Comparison of ENCODE assay signal across 9 mouse cellular contexts in genomic region chr5:120849601-120850136, GRCm38 (mm10). TPM values are rescaled to one million over a fixed set of nuclear protein-coding genes. Genes with fewer than 3 reads are reported as not detected.
DNase-seq lines count a peak whose midpoint lies in the region; ATAC-seq and TF ChIP-seq lines count a peak whose summit lies in the region.
"Had no signal": no experiment of that assay in that cellular context is flagged by ENCODE, and none has a peak within 500 bp of the region (broad histone marks: within the 10 kb centered on the region; RNA-seq: fewer than 3 reads in every experiment).

No protein-coding gene starts in this region.

- peaks cover 6% of the 10 kb centered on the region; the same call in 1 of the 2 replicates for H3K9me3 ChIP-seq in hindbrain, postnatal 0 days (ENCODE audit: low read length)
- H3K9me3 ChIP-seq in hindbrain, embryonic 13.5 days, result peaks cover 13% of the 10 kb centered on the region
- peaks cover 7% of the 10 kb centered on the region; the same call in 1 of the 2 replicates for H3K9me3 ChIP-seq in hindbrain, embryonic 12.5 days (replicated peaks)

- H3K36me3 ChIP-seq in hindbrain, postnatal 0 days (ENCODE audit: insufficient read depth, low read length), result no peaks in the 10 kb centered on the region
- no peaks in the 10 kb centered on the region for H3K36me3 ChIP-seq in hindbrain, embryonic 13.5 days
- no peaks in the 10 kb centered on the region for H3K36me3 ChIP-seq in hindbrain, embryonic 12.5 days
- H3K36me3 ChIP-seq: heart, embryonic 13.5 days had no signal

- ATAC-seq in hindbrain, postnatal 0 days, result no peak
- ATAC-seq in hindbrain, embryonic 13.5 days (ENCODE audit: low FRiP score), result no peak
- ATAC-seq in megakaryocyte-erythroid progenitor cell, adult 5-6 weeks (replicated peaks; ENCODE audit: low FRiP score, low TSS enrichment, poor library complexity, severe bottlenecking), result peak; percentile 74; the same call in 1 of the 2 replicates
- no peak for ATAC-seq in hindbrain, embryonic 12.5 days (ENCODE audit: low FRiP score)

- H3K27ac ChIP-seq in hindbrain, postnatal 0 days, result no peak overlapping the region
- H3K27ac ChIP-seq in hindbrain, embryonic 13.5 days, result no peak overlapping the region
- H3K27ac ChIP-seq in hindbrain, embryonic 12.5 days, result no peak overlapping the region
- H3K27ac ChIP-seq: heart, embryonic 13.5 days had no signal

- DNase-seq in hindbrain, postnatal 0 days (ENCODE audit: low spot score), result peak; percentile 47
- peak; percentile 55 to 60 for DNase-seq in B cell, adult 2 months
- DNase-seq in Muller cell, postnatal 12 days (ENCODE audit: inconsistent ontology term), result peak; percentile 32
- peak; percentile 38 to 54 for DNase-seq in cerebellum, postnatal 25 days
- DNase-seq in kidney, adult 9 months, result peak; percentile 44

- no peak overlapping the region for H3K9ac ChIP-seq in hindbrain, postnatal 0 days (replicated peaks; ENCODE audit: low read length)
- no peak overlapping the region for H3K9ac ChIP-seq in hindbrain, embryonic 13.5 days
- H3K9ac ChIP-seq in hindbrain, embryonic 12.5 days, result no peak overlapping the region
- H3K9ac ChIP-seq: heart, embryonic 13.5 days had no signal

- TF ChIP-seq CTCF in hindbrain, postnatal 0 days (IDR thresholded peaks at IDR 0.05; ENCODE audit: low read depth), result peak; percentile 73

- no peak overlapping the region for H3K4me2 ChIP-seq in hindbrain, postnatal 0 days (ENCODE audit: low read depth, low read length)
- no peak overlapping the region for H3K4me2 ChIP-seq in hindbrain, embryonic 13.5 days
- H3K4me2 ChIP-seq in hindbrain, embryonic 12.5 days (replicated peaks), result no peak overlapping the region
- H3K4me2 ChIP-seq: heart, embryonic 13.5 days had no signal

- H3K4me3 ChIP-seq in hindbrain, postnatal 0 days (ENCODE audit: low read length), result no peak overlapping the region
- no peak overlapping the region for H3K4me3 ChIP-seq in hindbrain, embryonic 13.5 days
- H3K4me3 ChIP-seq in hindbrain, embryonic 12.5 days, result no peak overlapping the region
- H3K4me3 ChIP-seq: heart, embryonic 13.5 days had no signal

- H3K27me3 ChIP-seq in hindbrain, postnatal 0 days (ENCODE audit: insufficient read depth, low read length), result no peaks in the 10 kb centered on the region
- 0 out of 2 replicates have a peak, but pooled peaks cover 3% of the 10 kb centered on the region for H3K27me3 ChIP-seq in hindbrain, embryonic 13.5 days
- peaks cover 3% of the 10 kb centered on the region; the same call in 1 of the 2 replicates for H3K27me3 ChIP-seq in hindbrain, embryonic 12.5 days
- H3K27me3 ChIP-seq: heart, embryonic 13.5 days had no signal

- WGBS in hindbrain, postnatal 0 days, result 59% methylated on average over 3 of the region's 3 CpGs
- WGBS in hindbrain, embryonic 13.5 days, result 70% methylated on average over 3 of the region's 3 CpGs
- WGBS in hindbrain, embryonic 12.5 days, result 70% methylated on average over 3 of the region's 3 CpGs

- no peaks in the 10 kb centered on the region for H3K4me1 ChIP-seq in hindbrain, postnatal 0 days (ENCODE audit: insufficient read depth, low read length)
- no peaks in the 10 kb centered on the region for H3K4me1 ChIP-seq in hindbrain, embryonic 13.5 days (replicated peaks)
- no peaks in the 10 kb centered on the region for H3K4me1 ChIP-seq in hindbrain, embryonic 12.5 days
- H3K4me1 ChIP-seq: heart, embryonic 13.5 days had no signal

RNA-seq across cellular contexts. Expression of gene Oas1f, which starts 2.5 kb away (rescaled TPM):
- not detected in 2 replicates for total RNA-seq in hindbrain, postnatal 0 days (2014; rRNA removed)
- polyA plus RNA-seq in hindbrain, postnatal 0 days (2015; fragmentation: Nextera tagmentation; extraction: Ambion mirVana), result not detected in 2 replicates
- not detected in 2 replicates for polyA plus RNA-seq in hindbrain, embryonic 13.5 days (2015; fragmentation: Nextera tagmentation; extraction: Ambion mirVana)
- total RNA-seq in megakaryocyte-erythroid progenitor cell, adult 5-6 weeks (2014; fragmentation: Nextera tagmentation), result not detected in 2 replicates
- total RNA-seq in megakaryocyte-erythroid progenitor cell, adult 5-6 weeks (2017), result not detected in 2 replicates
- polyA plus RNA-seq in hindbrain, embryonic 12.5 days (2016; fragmentation: Nextera tagmentation; extraction: Ambion mirVana), result not detected in 2 replicates
- polyA plus RNA-seq: heart, embryonic 13.5 days had no signal

RNA-seq across cellular contexts. Expression of gene Oas1h, which starts 11.6 kb away (rescaled TPM):
- not detected in 2 replicates for total RNA-seq in hindbrain, postnatal 0 days (2014; rRNA removed)
- not detected in 2 replicates for polyA plus RNA-seq in hindbrain, postnatal 0 days (2015; fragmentation: Nextera tagmentation; extraction: Ambion mirVana)
- polyA plus RNA-seq in hindbrain, embryonic 13.5 days (2015; fragmentation: Nextera tagmentation; extraction: Ambion mirVana), result not detected in 2 replicates
- not detected in 2 replicates for total RNA-seq in megakaryocyte-erythroid progenitor cell, adult 5-6 weeks (2014; fragmentation: Nextera tagmentation)
- total RNA-seq in megakaryocyte-erythroid progenitor cell, adult 5-6 weeks (2017), result not detected in 2 replicates
- polyA plus RNA-seq in hindbrain, embryonic 12.5 days (2016; fragmentation: Nextera tagmentation; extraction: Ambion mirVana), result not detected in 2 replicates
- polyA plus RNA-seq: heart, embryonic 13.5 days had no signal

RNA-seq across cellular contexts. Expression of gene Oas1c, which starts 37.4 kb away (rescaled TPM):
- 0.58 and 1.2 TPM in 2 replicates for total RNA-seq in hindbrain, postnatal 0 days (2014; rRNA removed)
- polyA plus RNA-seq in hindbrain, postnatal 0 days (2015; fragmentation: Nextera tagmentation; extraction: Ambion mirVana), result 0.61 and 0.64 TPM in 2 replicates
- polyA plus RNA-seq in hindbrain, embryonic 13.5 days (2015; fragmentation: Nextera tagmentation; extraction: Ambion mirVana), result 0.54 and 0.57 TPM in 2 replicates
- total RNA-seq in megakaryocyte-erythroid progenitor cell, adult 5-6 weeks (2014; fragmentation: Nextera tagmentation), result 5.3 and 8.3 TPM in 2 replicates
- total RNA-seq in megakaryocyte-erythroid progenitor cell, adult 5-6 weeks (2017), result 3.1 and 26.4 TPM in 2 replicates
- 0.42 and 0.62 TPM in 2 replicates for polyA plus RNA-seq in hindbrain, embryonic 12.5 days (2016; fragmentation: Nextera tagmentation; extraction: Ambion mirVana)

RNA-seq across cellular contexts. Expression of gene Oas1g, which starts 37.7 kb away (rescaled TPM):
- 1.4 TPM in 1 of 2 replicates, not detected in the other for total RNA-seq in hindbrain, postnatal 0 days (2014; rRNA removed)
- 0.26 and 0.44 TPM in 2 replicates for polyA plus RNA-seq in hindbrain, postnatal 0 days (2015; fragmentation: Nextera tagmentation; extraction: Ambion mirVana)
- 0.19 TPM in 1 of 2 replicates, not detected in the other for polyA plus RNA-seq in hindbrain, embryonic 13.5 days (2015; fragmentation: Nextera tagmentation; extraction: Ambion mirVana)
- 2.5 TPM in 1 of 2 replicates, not detected in the other for total RNA-seq in megakaryocyte-erythroid progenitor cell, adult 5-6 weeks (2014; fragmentation: Nextera tagmentation)
- not detected in 2 replicates for total RNA-seq in megakaryocyte-erythroid progenitor cell, adult 5-6 weeks (2017)
- not detected in 2 replicates for polyA plus RNA-seq in hindbrain, embryonic 12.5 days (2016; fragmentation: Nextera tagmentation; extraction: Ambion mirVana)

RNA-seq across cellular contexts. Expression of gene Oas1e, which starts 54.3 kb away (rescaled TPM):
- total RNA-seq in hindbrain, postnatal 0 days (2014; rRNA removed), result 0.26 TPM in 1 of 2 replicates, not detected in the other
- polyA plus RNA-seq in hindbrain, postnatal 0 days (2015; fragmentation: Nextera tagmentation; extraction: Ambion mirVana), result 0.42 and 0.90 TPM in 2 replicates
- polyA plus RNA-seq in hindbrain, embryonic 13.5 days (2015; fragmentation: Nextera tagmentation; extraction: Ambion mirVana), result 0.35 TPM in 1 of 2 replicates, not detected in the other
- not detected in 2 replicates for total RNA-seq in megakaryocyte-erythroid progenitor cell, adult 5-6 weeks (2014; fragmentation: Nextera tagmentation)
- total RNA-seq in megakaryocyte-erythroid progenitor cell, adult 5-6 weeks (2017), result not detected in 2 replicates
- 0.26 and 0.36 TPM in 2 replicates for polyA plus RNA-seq in hindbrain, embryonic 12.5 days (2016; fragmentation: Nextera tagmentation; extraction: Ambion mirVana)
- polyA plus RNA-seq: heart, embryonic 13.5 days had no signal
